Comparison of ENCODE assay signal across 8 mouse cellular contexts in genomic region chr5:102069767-102070413, GRCm38 (mm10). TPM values are rescaled to one million over a fixed set of nuclear protein-coding genes. Genes with fewer than 3 reads are reported as not detected.
A peak's percentile ranks its signal among the peaks of the same experiment; 100 is the strongest.
DNase-seq lines count a peak whose midpoint lies in the region; ATAC-seq lines count a peak whose summit lies in the region.

Wdfy3 (minus strand) TSS chr5:102069921.

- peak; percentile 95 for DNase-seq in adrenal gland, adult 2 months
- DNase-seq in embryo, embryonic 10.5 days (ENCODE audit: low spot score) = peak; percentile 90
- DNase-seq in gastrocnemius, postnatal 14 days = peak; percentile 91
- DNase-seq in intestine, embryonic 14.5 days (ENCODE audit: low spot score) = peak; percentile 91
- peak; percentile 64 to 86 for DNase-seq in left cerebral cortex, adult 9 months (ENCODE audit: low spot score in 2 of 2)
- peak; percentile 89 to 90 for DNase-seq in right cerebral cortex, adult 2 months (ENCODE audit: low spot score in 2 of 2)
- DNase-seq in urinary bladder, postnatal 36 days (ENCODE audit: low spot score in 2 of 2) = peak; percentile 78 to 90

- H3K27ac ChIP-seq in intestine, embryonic 14.5 days (ENCODE audit: low read depth) = peak within 1 kb of the TSS; percentile 94

- no peaks in the 10 kb centered on the region for H3K9me3 ChIP-seq in intestine, embryonic 14.5 days (ENCODE audit: control insufficient read depth, low read length)

- peak within 1 kb of the TSS; percentile 97 for H3K9ac ChIP-seq in intestine, embryonic 14.5 days (ENCODE audit: low read length)

- peak within 1 kb of the TSS; percentile 82 for H3K4me3 ChIP-seq in intestine, embryonic 14.5 days (ENCODE audit: low read depth, low read length)

- no peaks in the 10 kb centered on the region for H3K27me3 ChIP-seq in intestine, embryonic 14.5 days (replicated peaks; ENCODE audit: control insufficient read depth, insufficient read depth, low read length)

- H3K36me3 ChIP-seq in intestine, embryonic 14.5 days (ENCODE audit: control insufficient read depth, insufficient read depth, low read length) = peaks cover 4% of the 10 kb centered on the region

- WGBS in intestine, embryonic 14.5 days = under 1% methylated on average over 53 of the region's 62 CpGs

- peaks cover 17% of the 10 kb centered on the region for H3K4me1 ChIP-seq in intestine, embryonic 14.5 days (replicated peaks; ENCODE audit: control insufficient read depth, insufficient read depth, low read length)

- peak; percentile 93 for ATAC-seq in intestine, embryonic 14.5 days (replicated peaks; ENCODE audit: low FRiP score, low TSS enrichment, low read depth)
- peak; percentile 95 for ATAC-seq in megakaryocyte, adult 5-6 weeks (ENCODE audit: poor library complexity, severe bottlenecking)

- intact Hi-C loops in gastrocnemius, postnatal 14 days (cut with DNase I; ENCODE audit: low total_unique reads) = loop anchor here (10.0 kb wide), 1 partner anchor 125 kb away; no protein-coding TSS in a partner anchor

- peak within 1 kb of the TSS; percentile 67 for H3K4me2 ChIP-seq in intestine, embryonic 14.5 days (ENCODE audit: low read length)

RNA-seq across cellular contexts. Expression of gene Wdfy3, which starts in this region (rescaled TPM):
- total RNA-seq in adrenal gland, adult 2 months (2021) = 10 to 100 TPM; 34.8 to 42.0 TPM
- 22.5 and 25.1 TPM in 2 replicates for polyA plus RNA-seq in adrenal gland, adult 2 months (2012; rRNA removed)
- 10 to 100 TPM; 21.5 to 23.0 TPM for total RNA-seq in gastrocnemius, postnatal 14 days (2021)
- polyA plus RNA-seq in intestine, embryonic 14.5 days (2014; fragmentation: Nextera tagmentation; extraction: Ambion mirVana) = 18.8 and 19.4 TPM in 2 replicates
- 20.3 and 21.3 TPM in 2 replicates for total RNA-seq in megakaryocyte, adult 5-6 weeks (2015)
- total RNA-seq in megakaryocyte, adult 5-6 weeks (2017) = 11.5 and 16.7 TPM in 2 replicates

Comparison
In these comparisons a context has a peak if more than half of its experiments do, and no peak if none do; other contexts are left out.
1. Peak in every context shown above with its lines: DNase-seq, ATAC-seq, H3K4me3 ChIP-seq and H3K27ac ChIP-seq.